Mouse (Mus musculus) liver, embryonic 13.5 days (tissue): Measurements from ENCODE around the gene Metap1d. TPM values are rescaled to one million over a fixed set of nuclear protein-coding genes. Genes with fewer than 3 reads are reported as not detected.

Experiments
- ATAC-seq: fragments of 200-750 bp; cut with Nextera tagmentation; 2 replicates; pipeline ENCODE4 v1.8.0; 2017; ENCODE audit warnings: low read depth, mild to moderate bottlenecking, moderate number of reproducible peaks, moderate library complexity
- DNase-seq: peaks from one replicate; pipeline ENCODE4 v3.0.0; 2022
- H3K27ac ChIP-seq: fragments of 300-500 bp; sonication (generic); 2 replicates; pipeline ENCODE4 v1.5.1; 2015; ENCODE audit warnings: moderate library complexity, mild to moderate bottlenecking, inconsistent platforms
- H3K27me3 ChIP-seq: fragments of 300-500 bp; sonication (generic); 2 replicates; pipeline ENCODE4 v1.6.1; 2015; ENCODE audit warnings: mild to moderate bottlenecking, inconsistent platforms
- H3K36me3 ChIP-seq: fragments of 300-500 bp; sonication (generic); 2 replicates; pipeline ENCODE4 v1.6.1; 2015; ENCODE audit warnings: mild to moderate bottlenecking, inconsistent platforms
- H3K4me1 ChIP-seq: fragments of 300-500 bp; sonication (generic); replicated peaks from 2 replicates; pipeline ENCODE4 v1.6.1; 2015; ENCODE audit warnings: inconsistent platforms
- H3K4me2 ChIP-seq: fragments of 300-500 bp; sonication (generic); 2 replicates; pipeline ENCODE4 v1.6.1; 2015; ENCODE audit warnings: inconsistent platforms, mild to moderate bottlenecking, moderate library complexity
- H3K4me3 ChIP-seq: fragments of 300-500 bp; sonication (generic); replicated peaks from 2 replicates; pipeline ENCODE4 v1.5.1; 2015; ENCODE audit warnings: mild to moderate bottlenecking, inconsistent platforms
- H3K9ac ChIP-seq: fragments of 300-500 bp; sonication (generic); 2 replicates; pipeline ENCODE4 v1.6.1; 2015; ENCODE audit warnings: mild to moderate bottlenecking, inconsistent platforms
- H3K9me3 ChIP-seq: fragments of 300-500 bp; sonication (generic); replicated peaks from 2 replicates; pipeline ENCODE4 v1.6.1; 2016; ENCODE audit warnings: inconsistent platforms
- WGBS: fragments of 180-500 bp; shearing (Covaris S2); methylation state at CpG from one replicate; pipeline ENCODE4 v1.1.7; 2015; ENCODE audit not compliant: insufficient replicate concordance; 5-methylcytosine and 5-hydroxymethylcytosine counted together
- polyA plus RNA-seq: library from polyadenylated mRNA; unstranded; fragments of >200 nt; fragmentation: Nextera tagmentation; extraction: Ambion mirVana; gene quantifications from 2 replicates; pipeline ENCODE4 v1.2.1, GENCODE M21; 2015

Gene Metap1d
- polyA plus RNA-seq: 23.2 and 24.9 TPM in 2 replicates

- Histone ChIP-seq H3K9me3 (no peaks in the 10 kb centered on the region), H3K36me3 (no peaks in the 10 kb centered on the region), H3K4me3 (peak within 1 kb of the TSS; percentile 79), H3K9ac (peak within 1 kb of the TSS; percentile 80), H3K4me1 (peaks cover 59% of the 10 kb centered on the region), H3K4me2 (peak within 1 kb of the TSS; percentile 79), H3K27me3 (peaks cover 13% of the 10 kb centered on the region), H3K27ac (peak within 1 kb of the TSS; percentile 84)
- DNase-seq (peak; percentile 94), ATAC-seq (peak; percentile 93)
- WGBS: under 1% methylated on average over 61 of the region's 61 CpGs
Observed at GRCm38 (mm10) chr2:71453161-71453916, at the start of gene Metap1d. Gene Metap1d, plus strand, starts transcription at chr2:71453276.

GRCm38 (mm10) chr2:71405613-71406012, 47.5 kb upstream of the Metap1d start:
- DNase-seq: no peak
- no peaks in the 10 kb centered on the region for H3K4me1 ChIP-seq
- ATAC-seq: no peak
- no peak overlapping the region for H3K4me3 ChIP-seq
- no peaks in the 10 kb centered on the region for H3K27me3 ChIP-seq
- no peak overlapping the region for H3K9ac ChIP-seq
- no peak overlapping the region for H3K27ac ChIP-seq
- H3K36me3 ChIP-seq: peaks cover 56% of the 10 kb centered on the region
- H3K9me3 ChIP-seq: no peaks in the 10 kb centered on the region
- 79% methylated on average over 1 of the region's 1 CpGs for WGBS
- no peak overlapping the region for H3K4me2 ChIP-seq

GRCm38 (mm10) chr2:71418760-71419280, 34.3 kb upstream of the Metap1d start:
- Histone ChIP-seq H3K36me3 (peaks cover 47% of the 10 kb centered on the region), H3K27me3 (no peaks in the 10 kb centered on the region), H3K4me1 (peaks cover 6% of the 10 kb centered on the region), H3K9me3 (no peaks in the 10 kb centered on the region), H3K9ac (no peak overlapping the region), H3K4me2 (no peak overlapping the region), H3K27ac (no peak overlapping the region), H3K4me3 (no peak overlapping the region)
- no peak for ATAC-seq
- no peak for DNase-seq
- WGBS: 83% methylated on average over 3 of the region's 3 CpGs

- no peak for ATAC-seq
- 38% methylated on average over 3 of the region's 3 CpGs for WGBS
Observed at GRCm38 (mm10) chr2:71419408-71419807, 33.7 kb upstream of the Metap1d start.

GRCm38 (mm10) chr2:71420895-71421425, 32.1 kb upstream of the Metap1d start:
- Histone ChIP-seq H3K9me3 (no peaks in the 10 kb centered on the region), H3K4me3 (no peak overlapping the region), H3K4me1 (peaks cover 14% of the 10 kb centered on the region), H3K27ac (no peak overlapping the region), H3K9ac (no peak overlapping the region), H3K4me2 (no peak overlapping the region), H3K27me3 (no peaks in the 10 kb centered on the region), H3K36me3 (peaks cover 44% of the 10 kb centered on the region)
- 88% methylated on average over 9 of the region's 9 CpGs for WGBS
- ATAC-seq: no peak
- DNase-seq: no peak

More at GRCm38 (mm10) chr2:71419408-71419807, 33.7 kb upstream of the Metap1d start:
- Histone ChIP-seq H3K27me3 (no peaks in the 10 kb centered on the region), H3K4me2 (no peak overlapping the region), H3K4me1 (peaks cover 11% of the 10 kb centered on the region), H3K27ac (no peak overlapping the region), H3K9me3 (no peaks in the 10 kb centered on the region), H3K9ac (no peak overlapping the region), H3K4me3 (no peak overlapping the region), H3K36me3 (peaks cover 46% of the 10 kb centered on the region)
- DNase-seq: no peak

- no peaks in the 10 kb centered on the region for H3K27me3 ChIP-seq
- H3K9me3 ChIP-seq: no peaks in the 10 kb centered on the region
- peak overlapping the region; percentile 56 for H3K27ac ChIP-seq
- H3K36me3 ChIP-seq: peaks cover 61% of the 10 kb centered on the region
- H3K9ac ChIP-seq: no peak overlapping the region
- H3K4me2 ChIP-seq: no peak overlapping the region
- ATAC-seq: peak; percentile 80
- DNase-seq: peak; percentile 26
- H3K4me1 ChIP-seq: peaks cover 12% of the 10 kb centered on the region
- 26% methylated on average over 4 of the region's 4 CpGs for WGBS
- no peak overlapping the region for H3K4me3 ChIP-seq
Observed at GRCm38 (mm10) chr2:71424545-71424944, 28.5 kb upstream of the Metap1d start.

- 74% methylated on average over 3 of the region's 4 CpGs for WGBS
- no peaks in the 10 kb centered on the region for H3K27me3 ChIP-seq
- no peak overlapping the region for H3K27ac ChIP-seq
- no peaks in the 10 kb centered on the region for H3K4me1 ChIP-seq
- DNase-seq (no peak), ATAC-seq (no peak)
- no peak overlapping the region for H3K9ac ChIP-seq
- peaks cover 71% of the 10 kb centered on the region for H3K36me3 ChIP-seq
- H3K4me3 ChIP-seq: no peak overlapping the region
- H3K4me2 ChIP-seq: no peak overlapping the region
- no peaks in the 10 kb centered on the region for H3K9me3 ChIP-seq
Observed at GRCm38 (mm10) chr2:71435440-71435839, 17.6 kb upstream of the Metap1d start.

GRCm38 (mm10) chr2:71443376-71443775, 9.7 kb upstream of the Metap1d start:
- no peak overlapping the region for H3K4me3 ChIP-seq
- DNase-seq (no peak), ATAC-seq (no peak)
- no peak overlapping the region for H3K4me2 ChIP-seq
- H3K9me3 ChIP-seq: no peaks in the 10 kb centered on the region
- H3K36me3 ChIP-seq: peaks cover 28% of the 10 kb centered on the region
- no peak overlapping the region for H3K27ac ChIP-seq
- H3K27me3 ChIP-seq: peaks cover 26% of the 10 kb centered on the region
- no peak overlapping the region for H3K9ac ChIP-seq
- 45% methylated on average over 2 of the region's 2 CpGs for WGBS
- peaks cover 9% of the 10 kb centered on the region for H3K4me1 ChIP-seq

GRCm38 (mm10) chr2:71445536-71446196, 7.4 kb upstream of the Metap1d start:
- H3K9me3 ChIP-seq: no peaks in the 10 kb centered on the region
- no peak for DNase-seq
- peaks cover 10% of the 10 kb centered on the region for H3K4me1 ChIP-seq
- H3K27ac ChIP-seq: no peak overlapping the region
- 60% methylated on average over 17 of the region's 17 CpGs for WGBS
- H3K4me2 ChIP-seq: no peak overlapping the region
- ATAC-seq: no peak
- H3K9ac ChIP-seq: no peak overlapping the region
- peaks cover 39% of the 10 kb centered on the region for H3K27me3 ChIP-seq
- no peak overlapping the region for H3K4me3 ChIP-seq
- H3K36me3 ChIP-seq: peaks cover 12% of the 10 kb centered on the region

- peaks cover 31% of the 10 kb centered on the region for H3K4me1 ChIP-seq
- H3K4me3 ChIP-seq: no peak overlapping the region
- no peaks in the 10 kb centered on the region for H3K9me3 ChIP-seq
- ATAC-seq (no peak), DNase-seq (no peak)
- 5% methylated on average over 2 of the region's 2 CpGs for WGBS
- H3K4me2 ChIP-seq: no peak overlapping the region
- no peak overlapping the region for H3K27ac ChIP-seq
- no peaks in the 10 kb centered on the region for H3K36me3 ChIP-seq
- H3K27me3 ChIP-seq: peaks cover 39% of the 10 kb centered on the region
- no peak overlapping the region for H3K9ac ChIP-seq
Observed at GRCm38 (mm10) chr2:71449604-71450003, 3.5 kb upstream of the Metap1d start.

GRCm38 (mm10) chr2:71451761-71452160, 1.3 kb upstream of the Metap1d start:
- 55% methylated on average over 5 of the region's 5 CpGs for WGBS
- Histone ChIP-seq H3K4me1 (peaks cover 48% of the 10 kb centered on the region), H3K27me3 (peaks cover 25% of the 10 kb centered on the region), H3K4me2 (no peak overlapping the region), H3K27ac (no peak overlapping the region; the same call in 1 of the 2 replicates), H3K36me3 (no peaks in the 10 kb centered on the region), H3K9me3 (no peaks in the 10 kb centered on the region), H3K9ac (0 out of 2 replicates have a peak overlapping the region, but pooled peaks have one; percentile 80), H3K4me3 (no peak overlapping the region)
- DNase-seq: no peak
- no peak for ATAC-seq
